In genomic region chr6:38925719-38926118, GRCm38 (mm10) we compare ENCODE assay signal across 8 mouse cellular contexts. TPM values are rescaled to one million over a fixed set of nuclear protein-coding genes. Genes with fewer than 3 reads are reported as not detected.
DNase-seq lines count a peak whose midpoint lies in the region; ATAC-seq lines count a peak whose summit lies in the region.

No protein-coding gene starts in this region.

- peak overlapping the region; percentile 41; the same call in 1 of the 2 replicates for H3K27ac ChIP-seq in forebrain, embryonic 10.5 days
- peak overlapping the region; percentile 100 for H3K27ac ChIP-seq in liver, embryonic 12.5 days

- peak overlapping the region; percentile 39 for H3K4me3 ChIP-seq in forebrain, embryonic 10.5 days
- H3K4me3 ChIP-seq in liver, embryonic 12.5 days = peak overlapping the region; percentile 26

- H3K9me3 ChIP-seq in forebrain, embryonic 10.5 days = no peaks in the 10 kb centered on the region
- no peaks in the 10 kb centered on the region for H3K9me3 ChIP-seq in liver, embryonic 12.5 days (replicated peaks)

- no peaks in the 10 kb centered on the region for H3K27me3 ChIP-seq in forebrain, embryonic 10.5 days (ENCODE audit: poor library complexity, severe bottlenecking)
- peaks cover 17% of the 10 kb centered on the region; the same call in 1 of the 2 replicates for H3K27me3 ChIP-seq in liver, embryonic 12.5 days (replicated peaks)

- ATAC-seq in liver, embryonic 12.5 days = no peak

- WGBS in forebrain, embryonic 10.5 days = 59% methylated on average over 7 of the region's 7 CpGs
- 37% methylated on average over 7 of the region's 7 CpGs for WGBS in liver, embryonic 12.5 days (ENCODE audit: insufficient replicate concordance)

- H3K36me3 ChIP-seq in forebrain, embryonic 10.5 days (replicated peaks) = no peaks in the 10 kb centered on the region
- no peaks in the 10 kb centered on the region for H3K36me3 ChIP-seq in liver, embryonic 12.5 days

- peak overlapping the region; percentile 47 for H3K9ac ChIP-seq in liver, embryonic 12.5 days

- peak; percentile 33 for DNase-seq in embryo, embryonic 10 days (ENCODE audit: low spot score)
- no peak for DNase-seq in embryo, embryonic 9.5 days (ENCODE audit: extremely low spot score)
- peak; percentile 10 to 19 for DNase-seq in B cell, adult 2 months
- DNase-seq in forebrain, embryonic 10.5 days (ENCODE audit: extremely low spot score, low spot score) = no peak
- peak; percentile 57 for DNase-seq in testis, postnatal 10 days (ENCODE audit: low spot score)
- no peak for DNase-seq in Muller cell, postnatal 12 days (ENCODE audit: inconsistent ontology term)
- no peak for DNase-seq in spleen, postnatal 14 days (ENCODE audit: low spot score in 2 of 2)

- peak overlapping the region; percentile 51 for H3K4me2 ChIP-seq in liver, embryonic 12.5 days

- H3K4me1 ChIP-seq in forebrain, embryonic 10.5 days = peaks cover 8% of the 10 kb centered on the region; the same call in 1 of the 2 replicates
- H3K4me1 ChIP-seq in liver, embryonic 12.5 days = peaks cover 81% of the 10 kb centered on the region

RNA-seq across cellular contexts. Expression of gene Hipk2, which starts 49.8 kb away (rescaled TPM):
- polyA plus RNA-seq in forebrain, embryonic 10.5 days (2016; fragmentation: Nextera tagmentation; extraction: Ambion mirVana) = 26.4 and 29.0 TPM in 2 replicates
- polyA plus RNA-seq in liver, embryonic 12.5 days (2016; fragmentation: Nextera tagmentation; extraction: Ambion mirVana) = 26.8 and 28.9 TPM in 2 replicates

RNA-seq across cellular contexts. Expression of gene Tbxas1, which starts 50.5 kb away (rescaled TPM):
- polyA plus RNA-seq in forebrain, embryonic 10.5 days (2016; fragmentation: Nextera tagmentation; extraction: Ambion mirVana) = 0.98 and 1.4 TPM in 2 replicates
- 11.3 and 12.9 TPM in 2 replicates for polyA plus RNA-seq in liver, embryonic 12.5 days (2016; fragmentation: Nextera tagmentation; extraction: Ambion mirVana)

Comparison
In these comparisons a context has a peak if more than half of its experiments do, and no peak if none do; other contexts are left out.
1. DNase-seq: peak in embryo, embryonic 10 days (single experiment), B cell, adult 2 months (2 of 2) and testis, postnatal 10 days (single experiment); none in embryo, embryonic 9.5 days (single experiment), forebrain, embryonic 10.5 days (single experiment), Muller cell, postnatal 12 days (single experiment) and spleen, postnatal 14 days (0 of 2).